Mouse (Mus musculus): Measurements from ENCODE around the gene Gm13539.

GRCm38 (mm10) chr2:25797635-25798034, 15.6 kb downstream of the Gm13539 start:
- TF ChIP-seq POLR2A (IDR thresholded peaks at IDR 0.05; ENCODE audit: borderline replicate concordance, control insufficient read depth, low read depth, low read length) (no peak), CTCF (IDR thresholded peaks at IDR 0.05; ENCODE audit: control insufficient read depth, insufficient read depth, low read length) (no peak)
